Comparison of ENCODE assay signal across 20 mouse cellular contexts in genomic region chr10:41535991-41536390, GRCm38 (mm10). TPM values are rescaled to one million over a fixed set of nuclear protein-coding genes. Genes with fewer than 3 reads are reported as not detected.
"Had no signal": no experiment of that assay in that cellular context is flagged by ENCODE, and none has a peak within 500 bp of the region (broad histone marks: within the 10 kb centered on the region; RNA-seq: fewer than 3 reads in every experiment).

No protein-coding gene starts in this region.

- H3K4me3 ChIP-seq: lung, embryonic 15.5 days; megakaryocyte, embryonic 14.5 days; midbrain, embryonic 13.5 days; midbrain, embryonic 15.5 days; neural tube, embryonic 12.5 days; stomach, embryonic 15.5 days had no signal

- H3K27ac ChIP-seq: lung, embryonic 15.5 days; macrophage; midbrain, embryonic 13.5 days; midbrain, embryonic 15.5 days; neural tube, embryonic 12.5 days; stomach, embryonic 15.5 days; stomach, postnatal 0 days had no signal

- ATAC-seq: liver, postnatal 0 days; lung, postnatal 0 days; midbrain, embryonic 13.5 days; midbrain, embryonic 15.5 days had no signal

- H3K9ac ChIP-seq: liver, postnatal 0 days; lung, embryonic 15.5 days; midbrain, embryonic 13.5 days; midbrain, embryonic 15.5 days; neural tube, embryonic 12.5 days; stomach, embryonic 15.5 days had no signal

- H3K4me2 ChIP-seq: lung, embryonic 15.5 days; midbrain, embryonic 13.5 days; midbrain, embryonic 15.5 days; neural tube, embryonic 12.5 days; stomach, embryonic 15.5 days had no signal

- H3K27me3 ChIP-seq: lung, embryonic 15.5 days; megakaryocyte, embryonic 14.5 days; midbrain, embryonic 15.5 days; neural tube, embryonic 12.5 days; stomach, embryonic 15.5 days had no signal

- H3K9me3 ChIP-seq: lung, embryonic 15.5 days; megakaryocyte, embryonic 14.5 days; midbrain, embryonic 15.5 days; neural tube, embryonic 12.5 days; stomach, embryonic 15.5 days had no signal

- DNase-seq: liver, postnatal 0 days; lung, adult 2 months; lung, postnatal 14 days; lung, postnatal 36 days; right cerebral cortex, postnatal 14 days; thymus, adult 2 months; thymus, postnatal 25 days; thymus, postnatal 4 days had no signal

- H3K4me1 ChIP-seq: lung, embryonic 15.5 days; midbrain, embryonic 15.5 days; neural tube, embryonic 12.5 days; stomach, embryonic 15.5 days had no signal

RNA-seq across cellular contexts. Expression of gene Ppil6, which starts 45.8 kb away (rescaled TPM):
- total RNA-seq: monocyte, adult 5-6 weeks; neutrophil, adult 5-6 weeks had no signal
- polyA plus RNA-seq: macrophage; spleen, adult 2 months had no signal
